ENCODE assay signal across 15 mouse cellular contexts in genomic region chr9:66623627-66624026, GRCm38 (mm10).
"Had no signal": no experiment of that assay in that cellular context is flagged by ENCODE, and none has a peak within 500 bp of the region (broad histone marks: within the 10 kb centered on the region; RNA-seq: fewer than 3 reads in every experiment).

No protein-coding gene starts in this region.

- DNase-seq: lung, adult 18-20 months; lung, embryonic 14.5 days; lung, postnatal 10 days; lung, postnatal 4 days; midbrain, embryonic 14.5 days; right cerebral cortex, postnatal 14 days; thymus, adult 18-20 months; thymus, postnatal 14 days; thymus, postnatal 36 days had no signal

- H3K27me3 ChIP-seq: midbrain, embryonic 12.5 days; neural tube, embryonic 12.5 days; stomach, embryonic 15.5 days had no signal

- H3K9me3 ChIP-seq: midbrain, embryonic 10.5 days; midbrain, embryonic 12.5 days; neural tube, embryonic 12.5 days; stomach, embryonic 15.5 days had no signal

- H3K27ac ChIP-seq: midbrain, embryonic 10.5 days; midbrain, embryonic 12.5 days; neural tube, embryonic 12.5 days; stomach, embryonic 15.5 days had no signal

- H3K9ac ChIP-seq: lung, embryonic 14.5 days; midbrain, embryonic 12.5 days; neural tube, embryonic 12.5 days; stomach, embryonic 15.5 days had no signal

- H3K4me3 ChIP-seq: midbrain, embryonic 10.5 days; midbrain, embryonic 12.5 days; myocyte; neural tube, embryonic 12.5 days; stomach, embryonic 15.5 days had no signal

- H3K4me2 ChIP-seq: lung, embryonic 14.5 days; midbrain, embryonic 12.5 days; neural tube, embryonic 12.5 days; stomach, embryonic 15.5 days had no signal

- ATAC-seq: midbrain, embryonic 16.5 days had no signal

- H3K36me3 ChIP-seq: midbrain, embryonic 10.5 days; midbrain, embryonic 12.5 days; neural tube, embryonic 12.5 days; stomach, embryonic 15.5 days had no signal
